Mouse (Mus musculus) embryo, embryonic 11 days (tissue): Measurements from ENCODE around the gene 4933407L21Rik.
A peak's percentile ranks its signal among the peaks of the same experiment; 100 is the strongest.

Experiments used
- DNase-seq: peaks from one replicate; pipeline ENCODE4 v3.0.0-alpha.2; 2015

Gene 4933407L21Rik

GRCm38 (mm10) chr1:85916830-85917450, 11.3 kb upstream of the 4933407L21Rik start:
- peak; percentile 74 for DNase-seq

- no peak for DNase-seq
Observed at GRCm38 (mm10) chr1:85919621-85920020, 8.7 kb upstream of the 4933407L21Rik start.

- no peak for DNase-seq
Observed at GRCm38 (mm10) chr1:85921725-85922124, 6.6 kb upstream of the 4933407L21Rik start.

GRCm38 (mm10) chr1:85922127-85922864, 6.0 kb upstream of the 4933407L21Rik start:
- no peak for DNase-seq

- DNase-seq = no peak
Observed at GRCm38 (mm10) chr1:85922865-85923211, 5.4 kb upstream of the 4933407L21Rik start.

- no peak for DNase-seq
Observed at GRCm38 (mm10) chr1:85925183-85925582, 3.1 kb upstream of the 4933407L21Rik start.

GRCm38 (mm10) chr1:85928688-85929065, 394 bp downstream of the 4933407L21Rik start:
- DNase-seq = no peak

GRCm38 (mm10) chr1:85929406-85929805, 1.1 kb downstream of the 4933407L21Rik start:
- no peak for DNase-seq

- DNase-seq = no peak
Observed at GRCm38 (mm10) chr1:85931170-85931569, 2.9 kb downstream of the 4933407L21Rik start.

GRCm38 (mm10) chr1:85933226-85933625, 4.9 kb downstream of the 4933407L21Rik start:
- peak; percentile 24 for DNase-seq

- peak; percentile 79 for DNase-seq
Observed at GRCm38 (mm10) chr1:85933631-85934465, 5.6 kb downstream of the 4933407L21Rik start.

- DNase-seq = no peak
Observed at GRCm38 (mm10) chr1:85934560-85934959, 6.3 kb downstream of the 4933407L21Rik start.

- DNase-seq = peak; percentile 68
Observed at GRCm38 (mm10) chr1:85935148-85935852, 7.0 kb downstream of the 4933407L21Rik start.

- DNase-seq = no peak
Observed at GRCm38 (mm10) chr1:85936265-85936664, 8.0 kb downstream of the 4933407L21Rik start.

- no peak for DNase-seq
Observed at GRCm38 (mm10) chr1:85937323-85937722, 9.0 kb downstream of the 4933407L21Rik start.

GRCm38 (mm10) chr1:85942318-85942717, 14.0 kb downstream of the 4933407L21Rik start:
- no peak for DNase-seq

GRCm38 (mm10) chr1:85949085-85949684, 20.9 kb downstream of the 4933407L21Rik start:
- no peak for DNase-seq

GRCm38 (mm10) chr1:85955150-85955549, 26.9 kb downstream of the 4933407L21Rik start:
- DNase-seq = no peak

- no peak for DNase-seq
Observed at GRCm38 (mm10) chr1:85957290-85957689, 29.0 kb downstream of the 4933407L21Rik start.

- no peak for DNase-seq
Observed at GRCm38 (mm10) chr1:85957942-85958619, 29.8 kb downstream of the 4933407L21Rik start.

GRCm38 (mm10) chr1:85959129-85959888, 31.0 kb downstream of the 4933407L21Rik start:
- no peak for DNase-seq
